Mouse (Mus musculus) midbrain, embryonic 13.5 days (tissue): ENCODE results near the gene Olfr1474. TPM values are rescaled to one million over a fixed set of nuclear protein-coding genes. Genes with fewer than 3 reads are reported as not detected.
"Not testable (repeated sequence)": the region's sequence is repeated elsewhere in the genome, so short reads cannot be mapped to it uniquely, and the experiment has no call there.

Experiments
- ATAC-seq: fragments of 200-750 bp; cut with Nextera tagmentation; 2 replicates; pipeline ENCODE4 v1.8.0; 2017; ENCODE audit warnings: mild to moderate bottlenecking, moderate TSS enrichment, moderate library complexity
- H3K27ac ChIP-seq: fragments of 300-500 bp; sonication (generic); 2 replicates; pipeline ENCODE4 v1.5.1; 2015; ENCODE audit warnings: inconsistent platforms, mild to moderate bottlenecking, moderate library complexity
- H3K27me3 ChIP-seq: fragments of 300-500 bp; sonication (generic); 2 replicates; pipeline ENCODE4 v1.6.1; 2015; ENCODE audit warnings: mild to moderate bottlenecking, inconsistent platforms
- H3K36me3 ChIP-seq: fragments of 300-500 bp; sonication (generic); 2 replicates; pipeline ENCODE4 v1.6.1; 2015; ENCODE audit warnings: mild to moderate bottlenecking, inconsistent platforms
- H3K4me1 ChIP-seq: fragments of 300-500 bp; sonication (generic); replicated peaks from 2 replicates; pipeline ENCODE4 v1.6.1; 2015; ENCODE audit warnings: inconsistent platforms
- H3K4me2 ChIP-seq: fragments of 300-500 bp; sonication (generic); replicated peaks from 2 replicates; pipeline ENCODE4 v1.6.1; 2015; ENCODE audit warnings: moderate library complexity, mild to moderate bottlenecking, inconsistent platforms
- H3K4me3 ChIP-seq: fragments of 300-500 bp; sonication (generic); replicated peaks from 2 replicates; pipeline ENCODE4 v1.5.1; 2015; ENCODE audit warnings: mild to moderate bottlenecking, inconsistent platforms
- H3K9ac ChIP-seq: fragments of 300-500 bp; sonication (generic); replicated peaks from 2 replicates; pipeline ENCODE4 v1.6.1; 2015; ENCODE audit warnings: mild to moderate bottlenecking, inconsistent platforms
- H3K9me3 ChIP-seq: fragments of 300-500 bp; sonication (generic); 2 replicates; pipeline ENCODE4 v1.6.1; 2016; ENCODE audit warnings: mild to moderate bottlenecking, inconsistent platforms
- WGBS: fragments of 180-500 bp; shearing (Covaris S2); methylation state at CpG from one replicate; pipeline ENCODE4 v1.1.7; 2015; 5-methylcytosine and 5-hydroxymethylcytosine counted together
- polyA plus RNA-seq: library from polyadenylated mRNA; unstranded; fragments of >200 nt; fragmentation: Nextera tagmentation; extraction: Ambion mirVana; gene quantifications from 2 replicates; pipeline ENCODE4 v1.2.1, GENCODE M21; 2015

Gene Olfr1474
- not detected in 2 replicates for polyA plus RNA-seq

GRCm38 (mm10) chr19:13469265-13469664, at the start of gene Olfr1474:
Gene Olfr1474, plus strand, starts transcription at chr19:13469565.
- WGBS = 79% methylated on average over 4 of the region's 4 CpGs

DNA sequence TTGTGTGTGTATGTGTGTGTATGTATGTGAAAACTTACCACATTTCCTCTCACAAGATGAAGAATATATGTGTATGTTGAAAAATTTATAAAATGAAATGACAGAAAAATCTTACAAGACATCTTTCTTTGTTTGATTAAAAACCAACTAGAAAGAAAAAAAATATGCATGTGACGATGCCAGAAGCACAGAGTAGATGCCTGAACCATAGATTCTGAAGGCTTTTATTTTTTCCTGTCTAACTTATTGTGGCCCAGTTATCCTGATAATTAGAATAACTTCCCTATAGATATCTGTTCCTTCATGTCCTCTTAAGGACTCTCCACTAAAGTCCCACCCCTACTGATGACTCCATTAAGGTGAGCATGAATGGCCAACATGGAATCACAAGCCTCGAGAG, 26.3 kb upstream of the Olfr1474 start, which contains the start of gene Olfr1471:
Gene Olfr1471, plus strand, starts transcription at position 301 of the 400 bp plus-strand sequence.
- not testable (repeated sequence) for H3K4me2 ChIP-seq, H3K9ac ChIP-seq, H3K36me3 ChIP-seq, H3K4me1 ChIP-seq, ATAC-seq, H3K9me3 ChIP-seq, H3K27me3 ChIP-seq, H3K27ac ChIP-seq, H3K4me3 ChIP-seq
- WGBS = 72% methylated on average over 2 of the region's 2 CpGs

More at GRCm38 (mm10) chr19:13469265-13469664, at the start of gene Olfr1474:
- H3K4me1 ChIP-seq, H3K9me3 ChIP-seq, ATAC-seq, H3K27ac ChIP-seq, H3K9ac ChIP-seq, H3K4me2 ChIP-seq, H3K27me3 ChIP-seq, H3K36me3 ChIP-seq, H3K4me3 ChIP-seq: not testable (repeated sequence)

DNA sequence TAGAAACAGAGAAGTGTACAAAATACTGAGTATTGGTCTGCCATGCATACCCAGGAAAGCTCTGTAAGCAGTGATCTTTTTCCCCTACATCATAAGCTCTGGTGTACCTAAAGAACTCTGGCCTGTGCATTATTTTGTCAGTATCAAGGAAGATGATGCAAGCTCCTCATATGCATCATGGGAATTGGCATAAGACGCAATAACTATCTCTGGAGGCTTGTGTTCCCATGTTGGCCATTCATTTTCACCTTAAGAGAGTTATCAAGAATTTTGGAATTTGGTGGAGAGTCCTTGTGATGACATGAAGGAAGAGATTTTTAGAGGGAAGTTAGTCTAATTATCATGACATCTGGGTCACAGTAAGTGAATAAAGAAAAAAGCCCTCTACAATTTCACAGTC, 13.4 kb upstream of the Olfr1474 start, which contains the start of gene Olfr1472:
Gene Olfr1472, minus strand, starts transcription at position 101 of the 400 bp plus-strand sequence.
- Histone ChIP-seq H3K36me3 (no peaks in the 10 kb centered on the region), H3K27ac (no peak within 1 kb of the TSS), H3K4me1 (no peaks in the 10 kb centered on the region), H3K4me2 (no peak within 1 kb of the TSS), H3K9ac (no peak within 1 kb of the TSS), H3K27me3 (no peaks in the 10 kb centered on the region), H3K9me3 (peaks cover 28% of the 10 kb centered on the region; the same call in 1 of the 2 replicates), H3K4me3 (no peak within 1 kb of the TSS)
- 80% methylated on average over 1 of the region's 1 CpGs for WGBS
- ATAC-seq = no peak

DNA sequence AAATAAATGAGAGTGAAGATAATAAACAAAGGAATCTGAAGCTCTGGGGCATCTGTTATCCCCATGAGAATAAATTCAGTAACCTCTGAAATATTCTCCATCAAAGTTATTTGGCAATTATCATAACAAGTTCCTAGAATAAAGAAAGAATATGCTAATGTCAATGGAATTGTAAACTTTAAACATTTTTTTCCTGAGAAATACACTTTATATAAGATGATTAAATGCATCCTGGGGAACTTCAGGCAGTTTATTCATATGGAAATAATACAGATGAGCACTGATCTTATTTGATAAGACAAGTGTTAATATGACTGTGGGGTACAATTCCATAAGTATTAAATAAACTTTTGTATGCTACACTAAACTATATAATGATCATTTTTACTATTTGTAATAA, 10.7 kb downstream of the Olfr1474 start, which contains the start of gene Olfr1475:
Gene Olfr1475, minus strand, starts transcription at position 101 of the 400 bp plus-strand sequence.
- H3K4me1 ChIP-seq = no peaks in the 10 kb centered on the region
- no peak within 1 kb of the TSS for H3K4me2 ChIP-seq
- H3K27me3 ChIP-seq = no peaks in the 10 kb centered on the region
- H3K9ac ChIP-seq = no peak within 1 kb of the TSS
- H3K9me3 ChIP-seq = no peaks in the 10 kb centered on the region
- H3K36me3 ChIP-seq = no peaks in the 10 kb centered on the region
- H3K4me3 ChIP-seq = no peak within 1 kb of the TSS
- H3K27ac ChIP-seq = no peak within 1 kb of the TSS
- ATAC-seq = no peak

DNA sequence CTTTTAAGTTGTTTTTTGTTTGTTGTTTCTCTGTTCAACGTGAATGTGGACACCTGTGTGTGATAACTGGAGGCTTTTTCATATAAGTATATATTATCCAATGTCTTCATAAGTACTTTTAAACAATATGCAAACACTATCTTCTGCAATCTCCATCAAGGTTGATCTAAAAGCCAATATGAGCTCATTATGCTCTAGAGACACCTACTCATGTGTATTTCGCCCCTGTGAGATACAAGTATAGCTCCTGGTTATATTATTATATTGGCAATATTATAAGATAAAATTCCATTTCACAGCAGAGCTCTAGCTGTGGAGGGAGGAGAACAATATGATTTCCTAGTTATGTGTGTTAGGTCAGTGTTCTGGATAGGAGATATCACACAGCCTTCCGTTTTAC, 30.9 kb downstream of the Olfr1474 start, which contains the start of gene Olfr1477:
Gene Olfr1477, plus strand, starts transcription at position 301 of the 400 bp plus-strand sequence.
- Histone ChIP-seq H3K4me3 (no peak within 1 kb of the TSS), H3K9me3 (peaks cover 18% of the 10 kb centered on the region), H3K27ac (no peak within 1 kb of the TSS), H3K36me3 (no peaks in the 10 kb centered on the region), H3K4me2 (no peak within 1 kb of the TSS), H3K27me3 (no peaks in the 10 kb centered on the region), H3K4me1 (no peaks in the 10 kb centered on the region), H3K9ac (no peak within 1 kb of the TSS)
- 74% methylated on average over 3 of the region's 3 CpGs for WGBS
- ATAC-seq = no peak

Other genes with a start within 250 kb of the Olfr1474 start
- not detected in 2 replicates for gene Olfr1463, start 238.2 kb upstream of the Olfr1474 start, polyA plus RNA-seq
- gene Olfr1465, start 154.0 kb upstream of the Olfr1474 start, polyA plus RNA-seq = not detected in 2 replicates
- gene Olfr1466, start 130.7 kb upstream of the Olfr1474 start, polyA plus RNA-seq = not detected in 2 replicates
- not detected in 2 replicates for gene Olfr1467, start 107.3 kb upstream of the Olfr1474 start, polyA plus RNA-seq
- not detected in 2 replicates for gene Olfr1469, start 61.7 kb upstream of the Olfr1474 start, polyA plus RNA-seq
- not detected in 2 replicates for gene Olfr1471, start 26.2 kb upstream of the Olfr1474 start, polyA plus RNA-seq
- not detected in 2 replicates for gene Olfr1472, start 13.5 kb upstream of the Olfr1474 start, polyA plus RNA-seq
- not detected in 2 replicates for gene Olfr1475, start 10.6 kb downstream of the Olfr1474 start, polyA plus RNA-seq
- not detected in 2 replicates for gene Olfr1477, start 31.0 kb downstream of the Olfr1474 start, polyA plus RNA-seq
- gene Olfr1480, start 58.3 kb downstream of the Olfr1474 start, polyA plus RNA-seq = not detected in 2 replicates
- gene Olfr1484, start 113.9 kb downstream of the Olfr1474 start, polyA plus RNA-seq = not detected in 2 replicates
- gene Olfr1487, start 147.8 kb downstream of the Olfr1474 start, polyA plus RNA-seq = not detected in 2 replicates
- not detected in 2 replicates for gene Olfr1489, start 162.1 kb downstream of the Olfr1474 start, polyA plus RNA-seq
- gene Olfr1490, start 181.5 kb downstream of the Olfr1474 start, polyA plus RNA-seq = not detected in 2 replicates
- not detected in 2 replicates for gene Olfr1491, start 227.7 kb downstream of the Olfr1474 start, polyA plus RNA-seq